Mouse (Mus musculus) frontal cortex, postnatal 10 days (tissue): ENCODE data around the gene Hyou1.
A peak's percentile ranks its signal among the peaks of the same experiment; 100 is the strongest.
"Not testable (repeated sequence)": the region's sequence is repeated elsewhere in the genome, so short reads cannot be mapped to it uniquely, and the experiment has no call there.

ENCODE experiments used
- DNase-seq, 2 experiments: peaks; one replicate each; pipeline ENCODE4 v3.0.0; 2022; ENCODE audit warnings: low spot score in 2 of 2, mixed read lengths in 1 of 2

Hyou1 gene

DNA sequence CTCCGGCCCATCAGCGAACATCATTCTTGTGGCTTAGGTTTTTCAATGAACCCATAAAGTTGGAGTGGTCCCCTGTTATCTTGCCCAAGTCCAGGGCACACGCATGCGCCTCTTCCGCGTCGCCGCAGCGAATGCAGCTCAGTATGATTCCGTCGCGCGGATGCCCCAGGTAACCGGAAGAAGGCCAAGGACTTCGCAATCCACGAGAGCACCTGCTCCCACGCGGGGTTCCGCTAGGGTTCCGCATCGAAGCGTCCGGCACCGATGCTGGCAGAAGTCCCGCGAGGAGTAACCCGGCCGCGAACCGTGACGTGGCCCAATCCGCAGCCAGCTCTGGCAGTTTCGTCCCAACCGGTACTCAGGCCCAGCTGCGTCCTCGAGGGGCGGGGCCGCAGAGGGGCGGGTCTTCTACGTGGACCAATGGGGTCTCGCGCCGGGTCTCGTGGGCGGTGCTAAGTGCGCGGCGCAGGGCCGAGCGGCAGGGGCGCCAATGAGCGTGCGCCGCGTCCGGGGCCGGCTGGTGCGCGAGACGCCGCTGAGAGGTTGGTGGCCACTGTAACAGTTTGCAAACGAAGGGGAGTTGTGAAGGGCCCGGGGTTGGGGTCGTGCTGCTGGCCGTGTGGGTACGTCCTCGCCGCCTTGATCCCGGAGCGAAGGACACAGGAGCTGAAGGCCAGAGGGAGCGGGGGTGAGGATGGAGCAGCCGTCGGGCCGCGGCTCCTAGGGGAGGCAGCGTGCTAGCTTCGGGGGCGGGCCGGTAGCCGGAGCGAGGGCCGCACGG is at the start of gene Hyou1:
Hyou1 (plus strand) TSS at position 437 of the 781 bp plus-strand sequence.
- DNase-seq, result peak; percentile 98 to 99

DNA sequence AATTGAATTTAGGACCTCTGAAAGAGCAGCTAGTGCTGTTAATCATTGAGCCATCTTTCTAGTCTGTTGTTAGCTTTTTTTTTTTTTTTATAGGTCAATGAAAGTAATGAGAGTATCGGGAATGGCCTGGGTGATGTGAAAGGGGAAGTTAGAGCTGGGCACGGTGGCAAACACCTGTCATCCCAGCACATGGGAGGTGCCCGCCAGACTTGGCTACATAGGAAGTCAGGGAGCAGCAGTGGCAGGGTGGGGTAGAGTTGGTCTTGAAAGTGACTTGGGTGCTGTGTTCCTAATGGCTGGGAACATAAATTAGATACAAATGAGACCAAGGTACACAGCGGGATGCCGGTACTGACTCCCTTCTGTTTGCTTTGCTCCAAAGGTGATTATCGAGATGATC is 48.6 kb upstream of the Hyou1 start:
- DNase-seq, result no peak

DNA sequence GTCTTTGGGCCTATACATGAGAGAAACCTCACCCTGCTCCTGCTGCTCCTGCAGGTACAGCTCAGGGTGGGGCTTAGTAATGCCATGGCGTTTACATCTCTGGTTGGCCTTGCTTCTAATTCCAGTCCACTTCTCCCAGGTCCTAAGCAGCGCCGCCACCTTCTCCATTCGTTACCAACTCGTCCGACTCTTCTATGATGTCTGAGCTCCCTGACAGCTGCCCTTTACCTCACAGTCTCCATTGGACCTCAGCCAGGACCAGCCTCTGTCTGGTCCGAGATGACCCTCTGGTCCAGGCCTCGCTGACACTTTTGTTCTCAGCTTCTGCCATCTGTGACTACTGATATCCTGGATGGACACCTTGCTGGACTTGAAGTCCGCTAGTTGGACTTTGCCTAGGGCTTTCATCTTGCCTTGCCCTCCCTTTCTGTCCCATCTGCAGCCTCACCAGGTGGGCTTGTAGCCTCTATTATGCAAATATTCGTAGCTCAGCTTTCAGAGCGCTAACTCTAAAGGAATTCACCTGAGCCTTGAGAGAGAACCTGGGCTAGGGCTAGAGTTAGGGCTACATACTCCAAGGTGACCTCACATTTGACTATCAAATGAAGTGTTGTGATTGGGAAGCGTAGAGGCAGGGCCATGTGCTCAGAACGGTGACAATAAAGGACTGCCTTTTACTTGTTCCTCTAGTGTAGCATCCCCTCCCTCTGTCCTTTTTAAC is 46.2 kb upstream of the Hyou1 start:
- DNase-seq, result no peak

DNA sequence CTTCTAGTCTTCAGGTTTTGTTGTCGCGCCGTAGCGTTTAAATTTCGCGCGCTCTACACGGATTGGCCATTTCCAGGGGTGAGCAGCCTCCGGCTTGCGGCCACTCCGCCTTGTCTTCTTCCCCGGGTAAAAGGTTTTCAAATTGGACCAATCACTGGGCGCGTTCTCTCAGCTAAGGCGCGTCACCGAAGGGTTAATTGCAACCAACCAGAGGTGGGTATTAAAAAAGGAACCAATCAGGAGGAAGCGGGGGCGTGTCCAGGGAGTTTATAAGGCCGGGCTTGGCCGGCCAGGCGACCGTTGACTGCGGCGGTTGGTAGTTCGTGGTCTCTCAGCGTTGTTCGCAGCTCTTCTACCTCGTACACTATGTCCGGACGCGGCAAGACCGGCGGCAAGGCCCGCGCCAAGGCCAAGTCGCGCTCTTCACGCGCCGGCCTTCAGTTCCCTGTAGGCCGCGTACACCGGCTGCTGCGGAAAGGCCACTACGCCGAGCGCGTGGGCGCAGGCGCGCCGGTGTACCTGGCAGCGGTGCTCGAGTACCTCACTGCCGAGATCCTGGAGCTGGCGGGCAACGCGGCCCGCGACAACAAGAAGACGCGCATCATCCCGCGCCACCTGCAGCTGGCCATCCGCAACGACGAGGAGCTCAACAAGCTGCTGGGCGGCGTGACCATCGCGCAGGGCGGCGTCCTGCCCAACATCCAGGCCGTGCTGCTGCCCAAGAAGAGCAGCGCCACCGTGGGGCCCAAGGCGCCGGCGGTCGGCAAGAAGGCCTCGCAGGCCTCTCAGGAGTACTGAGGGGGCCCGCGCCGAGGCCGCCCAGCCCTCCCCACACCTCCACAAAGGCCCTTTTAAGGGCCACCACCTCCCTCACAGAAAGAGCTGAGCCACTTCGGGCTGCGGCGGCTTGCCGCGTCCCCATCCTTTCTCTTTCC is 44.6 kb upstream of the Hyou1 start, which contains the start of gene H2afx:
H2afx (plus strand) TSS at position 299 of the 935 bp plus-strand sequence.
- DNase-seq, result peak; percentile 98 to 99

DNA sequence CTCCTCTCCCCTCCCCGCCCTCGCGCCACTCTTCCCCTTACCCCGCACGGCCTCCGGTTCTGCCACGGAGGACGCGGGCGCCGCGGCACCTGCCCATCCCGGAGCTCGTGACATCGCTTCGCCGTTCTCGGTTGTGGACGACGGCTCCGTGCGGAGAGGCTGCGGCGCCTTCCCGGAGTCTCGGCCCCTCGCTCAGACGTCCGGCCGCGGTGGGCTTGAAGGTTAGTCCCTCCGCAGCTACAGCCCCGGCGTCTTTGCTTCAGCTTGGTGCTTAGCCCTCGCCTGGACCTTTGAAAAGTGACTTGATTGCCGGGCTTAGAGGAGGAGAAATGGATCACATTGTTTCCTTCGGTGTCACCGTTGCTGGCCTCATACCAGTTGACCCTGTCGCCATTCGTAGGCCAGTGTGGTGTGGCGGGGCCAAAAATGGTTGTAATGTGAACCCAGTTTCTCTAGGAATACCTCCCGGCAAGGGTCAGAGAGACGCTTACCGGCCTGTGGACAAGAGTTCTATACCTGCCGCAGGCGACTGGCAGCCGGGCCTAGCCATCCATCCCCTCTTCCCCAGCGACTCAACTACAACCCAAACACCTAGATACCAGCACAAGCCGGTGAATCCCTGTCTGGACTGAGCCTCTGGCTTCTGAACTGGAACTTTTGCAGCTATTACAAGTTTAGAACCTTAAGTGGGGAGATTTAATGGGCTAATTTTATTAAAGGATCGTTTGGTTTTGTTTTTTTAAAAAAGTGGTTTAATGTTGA is 43.8 kb upstream of the Hyou1 start:
- DNase-seq, result peak in 1 of 2 experiments; percentile 21

DNA sequence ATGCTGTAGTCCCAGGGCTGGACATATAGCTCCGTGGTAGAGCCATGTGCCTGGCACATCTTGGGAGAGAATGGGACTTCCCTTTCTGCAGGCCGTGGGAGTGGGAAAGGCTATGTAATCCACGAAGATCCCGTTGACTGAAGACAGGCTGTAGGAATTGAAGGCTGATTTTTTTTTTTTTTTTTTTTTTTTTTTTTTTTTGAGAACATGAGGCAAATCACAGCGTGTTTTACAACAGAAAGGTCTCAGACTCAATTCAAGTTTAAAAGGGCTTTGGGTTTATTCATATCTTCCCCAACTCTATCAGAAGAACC is 43.2 kb upstream of the Hyou1 start:
- no peak for DNase-seq

DNA sequence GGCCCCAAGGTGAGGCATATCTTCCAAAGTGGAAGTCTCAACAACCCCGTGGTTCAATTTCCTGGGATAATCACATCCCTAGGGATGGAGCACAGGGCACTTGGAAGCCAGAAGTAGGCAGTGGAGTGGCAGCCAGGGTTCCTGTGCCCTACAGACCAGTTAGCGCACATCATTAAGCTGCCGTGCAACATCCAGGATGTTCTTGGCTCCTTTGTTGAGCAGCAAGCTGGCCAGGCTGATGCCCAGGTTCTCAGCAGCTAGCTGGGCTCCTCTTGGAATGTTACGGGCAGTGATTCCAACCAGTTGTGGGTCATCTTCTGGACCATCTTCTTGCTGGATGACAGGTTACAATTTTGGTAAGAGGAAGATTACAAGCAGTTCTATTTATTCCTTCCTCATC is 42.8 kb upstream of the Hyou1 start:
- not testable (repeated sequence) for DNase-seq

DNA sequence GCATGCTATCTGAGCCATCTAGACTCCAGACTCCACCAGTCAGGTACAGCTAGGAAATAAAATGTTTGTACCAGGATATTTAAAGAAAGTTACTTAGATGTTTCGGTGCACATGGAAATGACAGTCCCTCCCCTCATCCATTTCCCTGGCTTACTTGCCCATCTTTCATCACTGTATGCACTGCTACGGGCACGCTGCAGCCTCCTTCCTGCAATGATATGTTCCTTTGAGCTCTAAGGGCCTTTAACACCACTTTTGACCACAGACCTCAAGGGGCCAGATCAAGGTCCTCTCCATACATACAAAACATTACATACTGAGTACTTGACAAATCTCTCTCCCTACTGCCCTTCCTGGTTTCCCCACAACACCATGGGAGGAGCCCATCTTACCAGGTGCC is 42.3 kb upstream of the Hyou1 start:
- DNase-seq, result no peak

DNA sequence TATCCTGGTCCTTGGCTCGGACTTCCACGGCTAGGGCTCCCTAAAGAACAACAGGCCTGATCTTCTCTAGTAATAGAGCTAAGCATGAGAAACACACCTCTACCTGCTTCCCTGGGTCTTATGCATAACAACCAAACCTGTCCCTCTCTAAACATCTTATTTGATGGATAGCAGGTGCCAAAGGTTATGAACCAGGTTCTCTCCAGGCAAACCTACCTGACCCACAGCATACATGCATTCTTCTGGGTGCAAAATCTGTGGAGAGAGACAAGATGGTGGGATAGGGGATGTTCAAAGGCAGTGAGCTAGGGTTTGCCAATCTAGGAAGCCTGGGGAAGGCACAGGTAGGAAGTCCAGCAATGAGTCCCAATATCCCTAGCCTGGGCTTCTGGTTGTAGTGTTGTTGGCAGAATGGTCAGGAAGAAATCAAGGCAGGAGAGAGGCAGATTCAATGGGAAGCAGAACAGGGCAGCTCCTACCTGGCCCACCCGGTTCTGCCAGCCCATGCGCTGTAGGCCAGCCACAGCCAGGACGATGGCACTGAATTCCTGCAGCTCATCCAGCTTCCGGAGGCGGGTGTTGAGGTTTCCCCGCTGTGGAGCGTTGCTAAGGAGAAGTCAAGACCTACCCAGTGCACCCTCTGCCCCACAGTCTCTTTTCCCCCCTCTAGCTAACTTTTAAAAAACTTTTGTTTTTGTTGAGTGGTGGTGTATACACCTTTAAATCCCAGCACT is 41.7 kb upstream of the Hyou1 start:
- no peak for DNase-seq

DNA sequence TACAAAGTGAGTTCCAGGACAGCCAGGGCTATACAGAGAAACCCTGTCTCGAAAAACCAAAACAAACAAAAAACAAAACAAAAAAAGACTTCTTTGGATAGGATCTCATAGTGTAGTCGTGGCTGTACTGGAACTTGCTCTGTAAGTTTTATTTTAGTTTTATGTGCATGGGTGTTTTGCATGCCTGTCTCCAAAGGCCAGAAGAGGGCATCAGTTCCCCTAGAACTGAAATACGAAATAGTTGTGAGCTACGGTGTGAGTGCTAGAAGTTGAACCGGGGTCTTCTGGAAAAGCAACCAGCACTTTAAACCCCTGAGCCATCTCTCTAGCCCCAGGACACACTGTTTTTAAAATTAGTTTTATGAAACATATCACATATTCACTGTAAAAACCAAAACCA is 40.7 kb upstream of the Hyou1 start:
- DNase-seq, result no peak

DNA sequence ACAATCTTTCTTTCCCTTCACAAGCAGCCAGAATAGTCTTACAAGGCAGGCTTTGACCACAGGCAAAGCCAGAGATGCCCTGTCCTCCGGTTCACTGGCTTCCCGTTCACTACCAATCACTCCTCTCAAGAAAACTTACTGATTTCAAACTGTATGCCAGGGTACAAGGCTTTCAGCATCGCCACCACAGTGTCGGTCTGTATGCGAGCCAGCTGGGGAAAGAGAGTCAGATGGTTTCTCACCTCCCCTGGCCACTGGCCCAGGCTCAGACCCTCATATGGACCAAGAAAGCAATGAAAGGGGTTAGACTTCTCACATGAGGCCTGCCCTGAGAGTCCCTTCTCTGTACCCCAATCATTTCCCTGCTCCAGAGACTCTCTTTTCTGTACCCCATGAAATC is 37.8 kb upstream of the Hyou1 start:
- DNase-seq, result no peak

DNA sequence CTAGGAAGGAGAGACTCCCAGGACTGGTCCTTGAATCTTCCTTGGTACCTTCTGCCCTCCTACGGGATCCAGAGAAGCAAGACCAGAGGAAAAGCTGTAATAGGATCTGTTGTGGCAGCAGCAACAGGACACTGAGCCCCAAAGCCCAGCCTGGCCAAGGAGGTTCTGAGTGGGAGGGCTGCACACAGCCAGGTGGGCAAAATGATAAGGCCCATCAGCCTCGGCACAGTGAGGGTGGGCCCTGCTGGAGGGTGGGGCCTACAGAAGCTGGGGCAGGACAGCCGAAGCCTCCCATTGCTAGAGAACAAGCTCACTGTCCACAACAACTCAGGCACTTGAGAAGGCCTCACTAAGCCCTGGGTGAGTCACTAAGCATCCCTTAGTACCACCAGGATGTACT is 37.1 kb upstream of the Hyou1 start:
- no peak for DNase-seq

DNA sequence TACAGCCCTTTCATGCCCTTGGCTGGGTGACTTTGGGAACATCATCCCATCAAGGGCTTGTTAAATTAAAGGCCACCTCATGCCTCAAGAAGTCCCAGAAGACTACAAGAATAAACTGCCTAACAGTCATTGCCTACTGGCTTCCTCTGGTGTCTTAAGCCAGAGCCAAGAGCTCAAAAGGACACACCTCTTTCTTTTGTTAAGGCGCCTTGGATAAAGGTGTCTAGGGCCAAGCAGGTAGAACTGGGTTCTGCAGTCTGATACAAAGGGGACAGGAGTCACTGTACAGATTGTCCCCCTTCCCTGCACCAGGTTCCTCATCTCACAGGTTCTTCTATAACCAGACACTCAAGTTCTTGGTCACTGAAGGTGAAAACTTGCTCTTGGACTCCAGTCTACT is 36.7 kb upstream of the Hyou1 start:
- DNase-seq, result no peak

DNA sequence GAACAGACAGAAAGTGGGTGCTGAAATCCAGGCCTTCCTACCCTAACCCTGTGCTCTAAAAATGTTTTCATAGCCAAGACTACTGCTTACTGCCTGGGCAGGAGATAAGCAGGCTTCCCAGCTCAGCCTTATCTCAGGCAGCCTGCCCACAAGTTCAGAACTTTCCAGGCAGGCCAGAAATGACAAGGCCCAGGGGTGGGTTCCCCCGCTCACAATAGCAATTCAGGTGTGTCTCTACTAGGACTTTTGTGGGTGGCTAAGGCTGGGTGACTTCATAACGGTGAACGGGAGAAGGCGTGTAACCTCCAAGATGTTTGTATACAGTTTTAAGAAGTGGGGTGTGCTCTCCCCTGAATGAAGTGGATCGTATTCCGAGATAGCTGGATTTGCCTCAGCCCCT is 36.0 kb upstream of the Hyou1 start:
- DNase-seq, result no peak

DNA sequence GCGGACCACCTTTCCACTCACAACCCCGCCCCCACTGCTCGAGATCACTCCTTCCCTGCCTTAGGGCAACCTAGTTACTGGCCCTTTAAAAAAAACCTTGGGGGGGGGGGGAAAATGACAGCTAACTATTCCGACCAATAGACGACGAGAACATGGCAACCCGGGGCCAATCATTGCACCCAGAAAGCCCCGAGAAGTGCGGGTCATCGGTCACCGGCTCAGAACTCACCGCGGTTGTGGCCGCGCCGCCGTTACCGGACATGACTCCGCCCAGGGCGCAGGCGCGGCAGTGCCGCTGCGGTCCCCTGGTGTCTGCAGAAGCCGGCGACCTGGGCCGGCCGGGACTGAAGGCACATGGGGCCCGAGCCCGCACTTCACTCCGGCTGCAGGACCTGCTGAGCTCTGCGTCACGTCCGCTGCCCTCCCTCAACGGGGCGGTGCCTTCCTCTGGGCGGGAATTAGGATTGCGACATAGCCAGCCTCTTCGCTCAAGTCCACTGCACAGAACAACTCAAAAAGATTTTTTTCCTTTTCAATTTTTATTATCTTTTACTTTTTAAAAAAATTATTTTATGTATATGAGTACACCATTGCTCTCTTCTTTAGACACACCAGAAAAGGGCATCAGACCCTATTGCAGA is 35.4 kb upstream of the Hyou1 start, which contains the start of gene Hmbs:
Hmbs (minus strand) TSS at position 448 of the 641 bp plus-strand sequence.
- peak; percentile 73 to 88 for DNase-seq

DNA sequence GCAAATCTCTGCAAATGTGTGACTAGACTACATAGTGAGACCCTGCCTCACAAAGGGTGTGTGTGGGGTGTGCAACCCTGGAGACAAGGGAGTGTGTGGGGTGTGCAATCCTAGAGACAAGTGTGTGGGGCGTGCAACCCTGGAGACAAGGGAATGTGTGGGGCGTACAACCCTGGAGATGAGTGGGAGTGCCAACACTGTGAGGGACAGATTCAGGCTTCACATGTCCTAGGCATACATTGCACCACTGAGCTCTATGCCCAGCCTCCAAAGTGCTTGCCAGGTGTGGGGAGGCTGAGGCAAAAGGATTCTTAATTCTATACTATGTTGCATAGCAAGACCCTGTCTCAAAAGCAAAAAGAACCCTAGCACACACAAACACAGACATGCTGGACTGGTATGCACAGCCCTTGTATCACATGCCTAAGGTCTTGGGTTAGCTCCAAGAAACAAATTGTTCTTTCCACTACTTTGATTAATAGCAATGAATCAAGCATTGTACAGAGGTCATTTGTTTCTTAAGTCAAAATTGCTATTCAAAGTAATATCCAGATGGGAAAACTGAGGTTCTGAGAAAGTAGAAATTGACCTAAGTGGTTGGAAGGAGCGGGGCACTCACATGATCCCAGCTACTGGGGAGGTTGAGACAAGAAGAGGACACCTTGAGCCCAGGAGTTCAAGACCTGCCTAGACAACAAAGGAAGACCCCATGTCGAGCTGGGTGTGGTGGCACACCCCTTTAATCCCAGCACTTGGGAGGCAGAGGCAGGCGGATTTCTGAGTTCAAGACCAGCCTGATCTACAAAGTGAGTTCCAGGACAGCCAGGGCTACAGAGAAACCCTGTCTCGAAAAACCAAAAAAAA is 33.5 kb upstream of the Hyou1 start:
- no peak for DNase-seq

DNA sequence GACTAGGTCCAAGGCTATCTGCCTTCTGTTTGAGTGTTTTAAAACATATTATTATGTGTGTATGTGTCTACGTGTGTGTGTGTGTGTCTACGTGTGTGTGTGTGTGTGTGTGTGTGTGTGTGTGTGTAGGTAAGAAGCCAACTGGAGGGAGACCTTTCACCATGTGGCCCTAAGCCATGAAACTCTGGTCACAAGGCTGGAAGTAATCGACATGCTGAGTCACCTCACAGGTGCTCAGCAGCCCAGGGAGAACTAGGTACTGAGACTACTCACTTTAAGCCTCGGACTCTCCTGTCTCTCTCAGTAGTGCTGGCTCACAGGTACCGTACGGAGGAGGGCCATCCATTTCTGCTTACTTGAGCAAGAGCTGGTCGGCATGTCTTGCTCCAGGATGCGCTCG is 32.1 kb upstream of the Hyou1 start:
- no peak for DNase-seq

DNA sequence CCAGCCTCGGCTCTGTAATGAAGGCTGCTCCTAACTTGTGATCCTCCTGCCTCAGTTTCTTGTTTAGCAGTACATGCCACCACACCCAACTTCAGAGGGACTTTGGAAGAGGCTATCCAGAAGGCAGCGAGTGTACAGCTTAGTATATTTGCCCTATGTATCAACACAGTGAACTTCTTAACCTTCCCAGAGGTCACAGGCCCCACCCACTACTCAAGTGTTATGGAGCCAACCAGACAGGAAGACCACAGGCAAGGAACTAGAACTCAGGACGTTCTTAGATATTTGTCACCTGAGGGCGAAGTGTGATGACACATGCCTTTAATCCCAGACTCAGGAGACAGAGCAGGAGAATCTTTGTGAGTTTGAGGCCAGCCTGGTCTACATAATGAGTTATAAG is 31.7 kb upstream of the Hyou1 start:
- no peak for DNase-seq

DNA sequence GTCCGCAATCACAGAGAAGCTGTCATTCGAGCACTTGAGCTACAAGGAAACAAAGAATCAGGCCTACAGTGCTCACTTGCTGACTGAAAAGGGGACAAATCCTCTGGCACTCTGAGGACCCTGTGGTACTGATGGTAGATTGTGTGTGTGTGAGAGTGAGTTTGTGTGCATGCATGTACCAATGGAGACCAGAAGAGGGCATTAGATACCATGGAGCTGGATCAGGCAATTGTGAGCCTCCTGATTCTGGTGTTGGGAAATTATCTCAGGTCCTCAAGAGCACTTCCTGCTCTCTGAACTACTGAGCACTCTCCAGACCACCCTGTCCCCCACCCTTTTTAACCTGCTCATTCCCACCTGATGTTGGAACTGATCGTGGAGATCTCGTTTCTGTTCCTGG is 30.7 kb upstream of the Hyou1 start:
- no peak for DNase-seq
